Mouse (Mus musculus) c-Kit-positive CD71-positive TER-119-positive erythroid progenitor cells, embryonic 14.5 days (primary cell): ENCODE results near the gene Trim65.

Source experiments
- DNase-seq: peaks from one replicate; pipeline ENCODE4 v3.0.0-alpha.2; 2013; ENCODE audit warnings: low spot score

The Trim65 gene

GRCm38 (mm10) chr11:116130488-116131205, at the start of gene Trim65:
Gene Trim65, minus strand, starts transcription at chr11:116131128.
- peak; percentile 75 for DNase-seq

- DNase-seq = no peak
These were observed 47.6 kb upstream of the Trim65 start for GRCm38 (mm10) chr11:116178411-116179121.

GRCm38 (mm10) chr11:116176010-116176409, 45.1 kb upstream of the Trim65 start:
- no peak for DNase-seq

- no peak for DNase-seq
These were observed 44.0 kb upstream of the Trim65 start for GRCm38 (mm10) chr11:116174775-116175448.

- no peak for DNase-seq
These were observed 41.0 kb upstream of the Trim65 start for GRCm38 (mm10) chr11:116171959-116172358.

GRCm38 (mm10) chr11:116170003-116170800, 39.3 kb upstream of the Trim65 start:
- no peak for DNase-seq

- DNase-seq = no peak
These were observed 38.3 kb upstream of the Trim65 start for GRCm38 (mm10) chr11:116169214-116169613.

GRCm38 (mm10) chr11:116167884-116168439, 37.0 kb upstream of the Trim65 start, which contains the start of gene Fbf1:
Gene Fbf1, minus strand, starts transcription at chr11:116168166.
- DNase-seq = peak; percentile 88

GRCm38 (mm10) chr11:116167232-116167631, 36.3 kb upstream of the Trim65 start:
- DNase-seq = peak; percentile 34

- DNase-seq = no peak
These were observed 32.1 kb upstream of the Trim65 start for GRCm38 (mm10) chr11:116163002-116163401.

GRCm38 (mm10) chr11:116162146-116162545, 31.2 kb upstream of the Trim65 start:
- no peak for DNase-seq

- no peak for DNase-seq
These were observed 30.4 kb upstream of the Trim65 start for GRCm38 (mm10) chr11:116161312-116161711.

- no peak for DNase-seq
These were observed 20.0 kb upstream of the Trim65 start for GRCm38 (mm10) chr11:116150960-116151359.

- DNase-seq = no peak
These were observed 18.4 kb upstream of the Trim65 start for GRCm38 (mm10) chr11:116149341-116149740.

- no peak for DNase-seq
These were observed 17.9 kb upstream of the Trim65 start for GRCm38 (mm10) chr11:116148761-116149221.

GRCm38 (mm10) chr11:116146294-116146985, 15.5 kb upstream of the Trim65 start:
- no peak for DNase-seq

- DNase-seq = no peak
These were observed 14.8 kb upstream of the Trim65 start for GRCm38 (mm10) chr11:116145481-116146293.

- DNase-seq = no peak
These were observed 12.5 kb upstream of the Trim65 start for GRCm38 (mm10) chr11:116143468-116143867.

- peak; percentile 75 for DNase-seq
These were observed 11.5 kb upstream of the Trim65 start for GRCm38 (mm10) chr11:116142211-116142991.
